Mouse (Mus musculus) T-helper 1 cell (primary cell): Measurements from ENCODE around the gene Rangap1.
"Not testable (repeated sequence)": the region's sequence is repeated elsewhere in the genome, so short reads cannot be mapped to it uniquely, and the experiment has no call there.

Source experiments
- in situ Hi-C: fragments of 300-600 bp; cut with MboI, MseI; formaldehyde crosslinking; loops from one replicate; pipeline ENCODE4 v1.15.1; 2025; ENCODE audit warnings: high pct_unique_total_duplicates

The Rangap1 gene

DNA sequence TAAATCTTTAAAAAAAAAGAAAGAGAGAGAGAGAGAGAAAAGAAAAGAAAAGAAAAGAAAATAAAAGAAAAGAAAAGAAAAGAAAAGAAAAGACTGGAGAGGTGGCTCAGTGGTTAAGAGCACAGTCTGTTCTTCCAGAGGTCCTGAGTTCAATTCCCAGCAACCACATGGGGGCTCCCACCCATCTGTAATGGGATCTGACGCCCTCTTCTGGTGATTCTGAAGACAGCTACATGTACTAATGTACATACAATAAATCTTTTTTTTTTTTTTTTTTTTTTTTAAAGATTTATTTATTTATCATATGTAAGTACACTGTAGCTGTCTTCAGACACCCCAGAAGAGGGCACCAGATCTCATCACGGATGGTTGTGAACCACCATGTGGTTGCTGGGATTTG is 3.0 kb downstream of the Rangap1 start:
- in situ Hi-C loops, result not testable (repeated sequence)

GRCm38 (mm10) chr15:81739924-81740323 is 5.4 kb downstream of the Rangap1 start:
- in situ Hi-C loops, result no loop called here

GRCm38 (mm10) chr15:81739296-81739695 is 6.0 kb downstream of the Rangap1 start:
- in situ Hi-C loops, result no loop called here

GRCm38 (mm10) chr15:81735075-81735474 is 10.3 kb downstream of the Rangap1 start:
- in situ Hi-C loops, result no loop called here

- in situ Hi-C loops, result no loop called here
Measured at GRCm38 (mm10) chr15:81729792-81730635, 15.3 kb downstream of the Rangap1 start.

DNA sequence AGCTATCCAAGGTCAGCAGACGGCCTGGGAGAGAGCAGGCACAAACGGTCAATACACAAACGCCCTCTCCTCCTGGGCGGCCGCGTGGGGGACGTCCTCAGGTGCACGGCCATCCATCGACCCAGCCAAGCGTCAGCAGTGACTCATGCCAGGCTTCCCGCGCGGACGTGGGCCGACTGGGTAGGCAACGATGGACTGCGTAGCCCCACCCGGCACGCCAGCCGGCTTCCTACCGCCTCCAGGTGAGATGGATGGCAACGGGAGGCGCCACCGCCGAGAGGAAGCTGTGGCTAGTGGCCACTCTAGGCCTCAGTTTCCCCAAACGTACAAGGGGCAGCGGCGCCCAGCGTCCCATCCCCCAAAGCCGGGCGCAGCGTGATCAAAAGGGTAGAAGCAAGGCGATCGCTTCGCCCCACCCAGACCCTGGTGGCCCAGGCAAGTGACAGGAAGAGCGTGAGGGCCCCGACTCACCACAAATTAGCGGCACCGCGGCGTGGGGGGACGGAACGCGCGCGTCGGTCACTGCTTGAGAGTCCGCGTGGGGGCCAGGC is 16.0 kb downstream of the Rangap1 start:
- in situ Hi-C loops, result no loop called here

DNA sequence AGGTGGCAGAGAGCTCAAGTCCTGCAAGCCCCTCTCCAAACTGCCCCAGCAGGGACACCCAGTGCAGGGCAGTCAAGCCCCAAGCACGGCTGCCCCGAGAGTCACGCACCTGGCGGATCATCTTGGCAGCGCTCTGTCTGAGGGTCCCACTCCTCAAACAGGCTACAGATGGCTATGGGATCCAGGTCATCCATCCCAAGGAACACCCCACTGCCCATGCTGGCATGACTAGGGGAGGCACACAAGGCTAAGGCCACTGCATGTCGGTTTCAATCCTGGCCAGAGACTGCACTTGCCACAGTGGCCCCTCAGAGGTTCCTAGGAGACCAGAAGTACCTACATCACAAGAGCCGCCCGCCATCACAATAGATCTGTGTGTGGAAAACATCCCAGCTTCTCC is 19.4 kb downstream of the Rangap1 start:
- in situ Hi-C loops, result no loop called here

DNA sequence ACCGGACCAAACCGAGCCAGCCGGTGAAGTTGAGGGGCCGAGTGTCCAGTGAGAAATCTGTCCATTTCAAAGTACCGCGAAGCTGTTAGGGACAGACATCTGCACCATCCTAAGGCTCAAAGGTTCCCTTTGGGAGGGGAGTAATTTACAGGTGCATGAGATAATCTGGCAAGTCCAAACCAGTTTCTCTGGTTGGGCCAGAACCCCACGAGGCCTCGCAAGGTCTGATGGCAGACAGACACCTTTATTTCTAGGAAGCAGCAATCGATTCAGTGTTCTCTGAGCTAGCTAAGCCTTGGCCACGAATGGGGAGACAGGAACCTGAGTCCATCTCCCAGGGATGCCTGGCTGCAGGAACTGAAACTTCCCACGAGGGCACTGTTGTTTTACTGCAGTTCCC is 21.7 kb downstream of the Rangap1 start:
- in situ Hi-C loops, result no loop called here

DNA sequence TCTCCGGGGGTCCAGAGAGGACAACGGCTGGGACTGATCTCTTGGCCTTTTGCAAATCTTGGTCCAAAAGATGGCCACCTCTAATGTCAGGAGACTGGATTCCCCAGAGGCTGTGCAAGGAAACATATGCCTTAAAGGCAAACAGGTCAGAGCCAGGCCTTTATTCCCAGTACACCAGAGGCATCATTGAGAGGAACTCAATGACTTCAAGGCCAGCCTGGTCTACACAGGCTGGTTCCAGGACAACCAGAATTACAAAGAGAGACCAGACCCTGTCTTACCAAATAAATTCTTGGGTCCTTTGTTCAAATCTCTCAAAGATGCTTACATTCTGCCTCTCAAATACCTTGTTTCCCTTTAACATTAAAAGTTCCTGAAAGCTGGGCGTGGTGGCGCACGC is 23.0 kb downstream of the Rangap1 start:
- in situ Hi-C loops, result no loop called here

DNA sequence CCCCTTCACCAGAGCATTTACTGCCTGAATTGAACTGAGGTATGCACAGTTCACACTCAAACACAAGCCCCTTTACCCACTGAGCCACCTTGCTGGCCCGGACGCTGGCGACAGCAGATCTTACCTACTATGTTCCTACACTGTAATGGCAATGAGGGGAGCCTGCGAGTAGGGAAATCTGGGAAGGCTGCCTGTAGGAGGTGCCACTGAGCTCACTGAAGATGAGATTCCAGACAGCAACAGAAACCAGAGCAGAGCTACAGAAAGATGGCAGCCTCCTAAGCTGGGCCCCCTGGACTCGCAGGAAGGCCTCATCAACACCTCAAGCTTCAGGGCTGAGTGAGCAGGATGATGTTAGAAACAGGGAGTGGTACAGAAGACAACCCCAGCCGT is 26.2 kb downstream of the Rangap1 start:
- in situ Hi-C loops, result loop anchor here (5.0 kb wide), 1 partner anchor 97 kb away; no protein-coding TSS in a partner anchor

- in situ Hi-C loops, result loop anchor here (5.0 kb wide), 1 partner anchor 96 kb away; no protein-coding TSS in a partner anchor
Measured at GRCm38 (mm10) chr15:81718336-81719138, 26.8 kb downstream of the Rangap1 start.

DNA sequence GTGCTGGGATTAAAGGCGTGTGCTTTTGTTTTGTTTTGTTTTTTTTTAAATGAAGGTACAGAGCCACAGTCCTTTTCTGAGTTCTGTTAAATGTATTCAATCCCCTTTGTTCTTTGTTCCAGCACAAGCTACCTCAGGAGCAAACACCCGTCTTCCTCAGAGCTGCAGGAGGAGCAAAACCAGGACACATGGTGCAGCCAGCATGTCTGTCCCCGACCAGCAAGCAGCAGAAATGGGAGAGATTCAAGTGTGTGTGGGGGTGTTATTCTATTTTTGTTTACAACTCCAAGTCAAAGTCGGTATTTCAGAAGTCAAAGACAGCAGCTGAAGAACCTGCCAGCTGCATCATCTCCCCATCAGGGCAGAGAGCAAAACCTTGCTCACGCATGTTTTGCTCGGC is 31.6 kb downstream of the Rangap1 start:
- in situ Hi-C loops, result loop anchor here (5.0 kb wide), 1 partner anchor 71 kb away; no protein-coding TSS in a partner anchor

DNA sequence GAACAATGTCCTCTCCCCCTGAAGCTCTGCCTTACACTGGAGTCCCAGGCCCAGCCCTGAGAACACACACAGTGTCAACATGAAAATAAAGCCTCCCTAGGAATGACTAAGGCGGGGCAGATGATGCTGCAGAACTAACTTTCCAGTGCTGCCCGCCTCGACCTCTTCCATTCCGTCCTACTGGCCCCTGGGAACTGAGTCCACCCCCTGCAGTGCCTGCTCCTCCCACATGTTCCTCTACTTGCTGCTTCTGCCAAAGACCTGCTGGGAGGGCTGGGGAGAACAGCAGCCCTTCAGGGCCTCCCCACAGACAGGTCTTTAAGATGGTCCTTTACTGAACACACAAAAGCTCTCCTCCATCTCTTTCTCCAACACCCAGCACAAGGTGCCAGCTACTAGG is 34.5 kb downstream of the Rangap1 start:
- in situ Hi-C loops, result loop anchor here (5.0 kb wide), 1 partner anchor 68 kb away; no protein-coding TSS in a partner anchor

DNA sequence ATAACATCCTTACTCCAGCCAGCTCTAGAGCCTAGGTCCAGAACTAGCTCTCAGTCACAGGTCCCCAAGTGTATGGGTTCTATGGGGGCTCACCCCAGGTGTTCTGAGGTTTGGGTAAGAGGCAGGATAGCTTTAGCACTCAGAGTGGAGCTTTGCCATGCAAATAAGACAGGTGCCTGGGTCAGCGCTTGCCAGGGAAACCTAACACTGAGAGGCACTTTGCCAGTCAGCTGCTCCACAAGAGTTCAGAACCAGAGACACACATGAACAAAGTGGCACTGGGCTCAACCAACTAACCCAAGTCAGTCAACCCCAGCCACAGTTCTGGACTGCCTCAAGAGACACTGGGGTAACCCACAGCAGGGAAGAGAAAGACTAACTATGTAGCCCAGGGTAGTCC is 35.6 kb downstream of the Rangap1 start:
- in situ Hi-C loops, result loop anchor here (5.0 kb wide), 1 partner anchor 67 kb away; no protein-coding TSS in a partner anchor

DNA sequence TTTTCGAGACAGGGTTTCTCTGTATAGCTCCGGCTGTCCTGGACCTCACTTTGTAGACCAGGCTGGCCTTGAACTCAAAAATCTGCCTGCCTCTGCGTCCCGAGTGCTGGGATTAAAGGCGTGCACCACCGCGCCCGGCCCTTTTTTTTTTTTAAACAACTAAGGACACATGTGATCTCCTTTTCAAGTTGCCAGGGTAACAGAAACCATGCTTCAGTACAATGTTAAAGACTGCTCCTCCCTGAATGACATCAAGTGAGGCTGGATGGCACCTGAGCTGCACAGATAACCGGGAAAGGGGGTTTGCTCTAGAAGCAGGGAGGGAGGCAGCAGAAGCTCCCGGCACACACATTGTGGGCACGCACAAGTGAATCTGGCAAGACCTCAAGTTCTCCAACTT is 36.3 kb downstream of the Rangap1 start:
- in situ Hi-C loops, result no loop called here

DNA sequence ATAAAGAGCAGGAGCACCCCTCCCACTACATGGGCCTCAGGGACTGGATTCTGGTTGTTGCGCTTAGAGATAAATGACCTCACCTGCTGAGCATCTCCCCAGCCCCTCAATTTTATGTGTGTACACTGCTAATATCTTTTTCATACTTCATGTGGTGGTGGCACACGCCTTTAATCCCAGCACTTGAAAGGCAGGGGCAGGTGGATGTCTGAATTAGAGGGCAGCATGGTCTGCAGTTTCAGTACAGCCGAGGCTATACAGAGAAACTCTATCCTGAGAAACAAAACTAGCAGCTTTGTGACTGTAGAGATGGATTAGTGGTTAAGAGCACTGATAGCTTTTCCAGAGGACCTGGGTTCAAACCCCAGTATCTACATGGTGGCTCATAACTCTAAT is 42.2 kb downstream of the Rangap1 start:
- in situ Hi-C loops, result no loop called here

GRCm38 (mm10) chr15:81702306-81703093 is 42.8 kb downstream of the Rangap1 start:
- in situ Hi-C loops, result no loop called here

- in situ Hi-C loops, result not testable (repeated sequence)
Measured at GRCm38 (mm10) chr15:81701350-81701749, 44.0 kb downstream of the Rangap1 start.

DNA sequence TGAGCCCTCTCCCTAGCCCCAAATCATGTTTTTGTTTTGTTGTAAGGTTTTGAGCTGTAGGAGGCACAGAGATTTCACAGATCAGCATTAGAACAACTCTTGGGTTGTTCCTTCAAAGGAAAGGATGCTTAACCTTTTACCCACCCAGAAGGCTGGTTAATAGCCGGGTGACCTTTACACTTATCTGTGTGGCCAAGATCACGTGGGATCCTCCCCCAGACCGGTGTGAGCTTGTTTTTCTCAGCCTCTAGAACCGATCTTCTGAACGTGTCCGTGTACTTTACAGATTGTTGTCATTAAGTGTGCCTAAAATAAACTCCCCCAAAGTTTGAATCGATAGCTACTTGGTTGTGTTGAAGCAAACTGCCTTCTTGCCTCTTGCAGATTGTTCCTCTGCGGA is 44.7 kb downstream of the Rangap1 start:
- in situ Hi-C loops, result no loop called here

- in situ Hi-C loops, result no loop called here
Measured at GRCm38 (mm10) chr15:81700161-81700560, 45.2 kb downstream of the Rangap1 start.

GRCm38 (mm10) chr15:81698532-81698931 is 46.8 kb downstream of the Rangap1 start:
- in situ Hi-C loops, result no loop called here
